Mouse (Mus musculus) left cerebral cortex, adult 11 months (tissue): ENCODE measurements at regions not wholly inside any gene's neighbourhood (a gene's known extent, or its start where the extent isn't known, plus 50 kb on each side); places are given as distances from the start of the nearest gene placed in this dataset.

Experiments used
- DNase-seq: peaks from one replicate; pipeline ENCODE4 v3.0.0; 2022; ENCODE audit warnings: low spot score

DNA sequence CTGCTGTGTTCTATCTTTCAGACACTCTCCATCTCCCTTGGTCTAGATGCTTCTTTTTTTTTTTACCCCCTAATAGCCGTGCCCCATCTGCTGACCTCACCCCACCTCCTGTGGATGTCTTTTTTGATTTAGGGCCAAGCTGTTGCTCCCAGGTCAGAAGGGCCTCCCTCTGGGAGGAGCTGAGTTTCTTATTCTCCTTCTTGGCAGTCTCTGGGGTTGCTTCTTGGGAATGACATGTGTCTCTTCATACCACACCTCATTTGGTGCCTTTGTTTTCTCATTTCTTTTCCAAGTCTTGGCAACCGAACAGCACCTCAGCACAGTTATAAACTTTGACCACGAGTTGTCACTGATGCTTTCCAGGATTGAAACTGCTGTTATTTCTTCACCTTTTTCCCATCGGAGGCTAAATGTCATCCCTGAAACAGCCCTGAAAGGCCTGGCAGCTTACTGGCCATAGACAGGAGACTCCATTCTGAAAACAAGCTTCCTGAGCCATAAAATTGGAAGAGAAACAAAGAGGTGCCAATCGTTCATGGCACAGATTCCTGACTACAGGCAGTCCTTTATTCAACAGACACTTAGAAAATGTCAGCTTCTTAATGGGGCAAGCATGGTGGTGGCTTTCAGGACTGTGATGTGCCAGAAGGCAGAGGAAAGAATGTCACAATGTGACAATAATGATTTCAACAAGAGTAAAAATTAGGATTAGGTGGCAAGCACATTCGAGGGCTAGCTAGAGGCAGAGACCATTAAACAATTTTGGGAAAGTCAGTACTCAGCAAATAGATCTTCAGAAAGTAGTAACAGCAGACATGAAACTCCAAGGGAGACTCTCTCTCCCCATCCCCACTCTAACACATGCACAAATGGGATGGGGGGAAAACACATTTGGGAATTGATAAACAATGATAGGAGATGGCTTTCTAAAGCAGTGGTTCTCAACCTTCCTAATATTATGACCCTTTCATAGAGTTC, 197.1 kb upstream of the Arrdc4 start:
- no peak for DNase-seq

DNA sequence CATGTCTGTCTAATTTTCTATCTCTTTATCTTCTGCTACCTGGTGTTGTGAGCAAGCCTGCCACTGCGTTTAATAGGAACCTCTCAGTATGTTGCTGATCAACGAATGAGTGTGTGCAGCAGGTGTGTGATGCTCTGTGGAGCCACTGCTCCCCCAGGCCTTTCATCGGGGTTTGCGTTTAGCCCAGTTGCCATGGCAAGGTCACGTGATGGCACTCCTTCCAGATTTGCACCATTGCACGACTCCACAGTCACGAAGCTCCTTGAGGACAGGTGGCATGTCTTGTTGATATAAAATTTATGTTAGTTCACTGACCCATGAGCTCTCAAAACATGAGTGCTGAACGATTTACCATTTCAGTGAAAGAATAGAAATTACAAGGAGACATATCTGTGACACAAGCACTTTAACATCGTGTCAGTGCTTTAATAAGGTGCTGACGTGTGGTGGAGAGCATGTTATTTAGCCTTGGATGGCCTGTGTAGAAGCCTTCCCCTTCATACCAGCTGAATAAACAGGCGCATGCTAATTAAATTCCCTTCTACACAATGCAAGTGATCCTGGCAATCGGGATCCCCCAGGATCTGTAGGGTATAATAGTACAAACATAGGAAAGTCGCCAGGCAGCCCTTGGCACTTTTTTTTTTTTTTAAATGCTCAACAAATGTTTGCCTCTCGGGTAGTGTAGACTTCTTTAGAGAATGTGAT, 181.7 kb upstream of the Arrdc4 start:
- DNase-seq = no peak

DNA sequence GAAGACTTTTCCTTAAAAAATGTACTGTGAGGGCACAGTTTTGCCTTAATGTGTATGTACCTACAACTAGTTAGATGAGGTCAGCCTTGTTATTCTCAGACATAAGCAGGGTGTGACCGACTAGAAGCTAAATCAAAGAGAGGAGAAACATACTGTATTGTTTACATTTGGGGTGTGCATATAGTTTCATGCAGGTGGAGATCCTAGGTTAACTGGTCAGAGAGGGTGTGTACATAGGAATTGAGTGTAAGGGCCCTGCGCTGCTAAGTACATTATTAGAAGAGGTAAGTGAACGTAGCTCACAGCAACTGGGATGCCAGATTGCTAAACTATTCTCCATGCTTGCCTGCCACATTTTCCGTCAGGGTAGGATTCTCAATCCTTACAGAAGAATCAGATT, 180.6 kb upstream of the Arrdc4 start:
- DNase-seq = no peak

DNA sequence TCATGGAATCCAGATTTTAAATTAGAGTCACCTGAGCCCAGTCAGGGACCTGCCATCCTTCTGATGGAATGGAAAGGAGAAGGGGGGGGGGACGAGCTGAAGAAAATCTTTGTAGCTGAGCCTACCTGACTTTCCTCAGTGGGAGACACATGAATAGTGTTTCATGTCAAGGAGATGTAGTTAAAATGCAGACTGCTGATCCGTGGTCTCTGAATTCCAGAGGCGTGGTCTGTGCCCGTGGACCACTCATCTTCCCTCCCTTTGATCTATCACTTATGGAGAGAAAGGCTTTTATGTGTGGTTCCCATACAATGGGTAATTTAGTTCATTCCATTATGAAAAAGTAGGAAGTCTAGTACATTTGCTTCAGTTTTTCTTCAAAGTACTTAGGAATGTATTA, 176.6 kb upstream of the Arrdc4 start:
- DNase-seq = no peak

DNA sequence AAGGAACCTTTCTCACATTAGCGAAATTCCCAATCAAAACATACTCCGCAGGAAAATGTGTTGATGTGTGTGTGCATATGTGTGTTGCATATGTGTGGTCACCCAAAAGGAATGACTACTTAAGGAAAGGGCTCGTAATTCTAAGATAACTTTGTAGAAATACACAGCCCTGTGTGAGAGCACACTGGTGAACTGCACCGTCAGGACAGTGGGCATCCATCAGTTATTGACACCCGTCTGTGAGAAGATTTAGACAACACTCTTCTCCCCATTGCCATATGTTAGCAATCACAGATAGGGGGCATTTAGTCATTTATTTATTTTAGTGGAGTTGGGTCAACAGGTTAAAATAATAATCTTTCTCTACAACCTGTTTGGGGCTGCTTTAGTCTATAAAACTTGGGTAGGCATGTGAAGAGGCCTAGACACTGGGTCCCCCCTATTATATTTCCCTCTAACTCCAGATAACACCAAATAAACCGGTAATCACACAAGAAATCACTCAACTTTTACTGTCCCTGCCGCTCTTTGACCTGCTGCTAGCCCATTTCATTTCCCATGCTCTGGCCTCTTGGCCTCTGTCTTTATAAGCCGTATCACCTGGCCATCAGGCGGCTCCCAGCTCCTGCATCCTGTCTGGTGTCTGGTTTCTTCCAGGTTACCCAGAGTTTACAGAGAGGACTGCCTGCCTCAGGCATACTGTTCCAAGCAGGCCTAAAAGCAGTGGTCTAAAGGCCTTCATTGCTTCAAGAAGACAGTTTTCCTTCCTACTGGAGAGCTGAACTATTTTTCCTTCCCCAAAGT, 169.8 kb upstream of the Arrdc4 start:
- DNase-seq = no peak

DNA sequence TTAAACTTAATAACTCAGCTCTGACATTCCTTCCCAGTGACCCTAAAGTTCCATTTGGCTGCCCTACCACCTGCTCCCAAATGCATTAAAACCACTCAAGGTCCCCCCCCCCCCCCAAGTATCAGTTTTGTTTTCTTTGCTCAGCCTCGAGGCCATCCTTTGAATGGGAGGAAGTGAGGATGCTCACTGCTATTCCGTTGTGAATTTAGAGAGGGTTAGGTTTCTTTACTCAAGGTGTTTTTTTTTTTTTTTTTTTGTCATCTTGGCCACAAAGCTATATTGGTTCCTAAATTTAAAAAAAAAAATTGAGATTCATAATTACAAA, 168.8 kb upstream of the Arrdc4 start:
- DNase-seq = no peak

DNA sequence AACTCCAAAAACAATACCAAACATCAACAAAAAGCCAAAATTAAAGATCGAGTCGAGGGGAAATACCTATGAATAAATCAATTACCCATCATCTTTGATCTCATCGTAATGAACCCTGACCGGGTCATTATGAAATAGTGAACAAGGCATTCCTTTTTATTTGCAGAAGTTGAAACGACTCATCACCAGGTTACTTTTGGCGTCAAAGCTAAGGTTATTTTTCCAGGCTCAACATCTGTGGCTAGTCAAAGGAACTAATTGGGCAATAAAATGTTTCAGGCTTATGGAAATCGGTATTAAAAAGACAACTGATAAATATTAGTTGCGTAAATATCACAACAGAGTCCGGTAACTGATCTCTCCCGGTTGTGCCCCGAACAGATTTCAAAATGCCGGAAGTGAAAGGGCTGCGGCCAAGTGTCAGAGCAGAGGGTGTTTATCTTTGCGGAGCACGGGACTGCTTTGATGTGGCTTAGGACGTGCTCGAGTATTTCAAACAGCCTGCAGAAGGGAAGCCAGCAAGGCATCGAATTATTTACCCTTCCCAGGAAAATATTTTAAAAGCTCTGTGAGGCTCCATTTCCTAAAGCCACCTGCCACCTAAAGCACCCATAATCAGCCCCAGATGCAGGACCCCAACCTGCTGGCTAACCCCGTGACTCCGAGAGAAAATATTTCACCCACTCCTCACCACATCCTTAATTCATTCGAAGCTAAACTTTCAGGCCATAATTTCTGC, 168.3 kb upstream of the Arrdc4 start:
- no peak for DNase-seq

DNA sequence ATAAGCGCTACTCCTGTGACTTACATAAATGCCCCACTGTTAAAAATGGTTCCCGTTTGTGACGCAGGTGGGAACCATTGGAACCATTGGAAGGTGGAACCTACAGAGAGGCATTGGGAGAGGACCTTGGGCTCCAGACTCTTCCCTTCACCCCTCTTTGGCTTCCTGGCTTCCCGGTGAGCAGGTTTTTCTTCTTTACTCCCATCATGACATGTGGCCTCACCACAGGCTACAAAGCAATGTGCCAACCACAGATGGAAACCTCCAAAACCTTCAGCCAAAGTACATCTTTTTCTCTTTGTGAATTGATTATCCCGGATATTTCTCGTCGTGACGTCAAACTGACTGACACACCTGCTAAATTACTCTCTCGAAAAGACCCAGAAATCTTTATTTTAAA, 166.9 kb upstream of the Arrdc4 start:
- no peak for DNase-seq

DNA sequence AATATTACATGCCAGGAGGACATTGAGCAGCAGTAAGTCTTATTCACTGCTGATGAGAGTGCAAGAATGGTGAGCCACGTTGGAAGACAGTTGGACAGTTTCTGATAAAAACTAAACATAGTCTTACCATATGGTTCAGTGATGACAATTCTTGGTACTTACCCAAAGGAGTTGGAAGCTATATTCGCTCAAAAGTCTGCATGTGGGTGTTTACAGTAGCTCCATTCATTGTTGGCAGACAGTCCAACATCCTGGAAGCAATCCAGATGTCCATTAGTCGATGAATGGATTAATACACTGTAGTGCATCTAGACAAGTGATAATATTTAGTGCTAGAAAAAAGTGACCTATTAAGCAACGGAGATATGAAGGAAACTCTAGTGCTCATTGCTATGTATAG, 165.3 kb upstream of the Arrdc4 start:
- DNase-seq = peak; percentile 26

DNA sequence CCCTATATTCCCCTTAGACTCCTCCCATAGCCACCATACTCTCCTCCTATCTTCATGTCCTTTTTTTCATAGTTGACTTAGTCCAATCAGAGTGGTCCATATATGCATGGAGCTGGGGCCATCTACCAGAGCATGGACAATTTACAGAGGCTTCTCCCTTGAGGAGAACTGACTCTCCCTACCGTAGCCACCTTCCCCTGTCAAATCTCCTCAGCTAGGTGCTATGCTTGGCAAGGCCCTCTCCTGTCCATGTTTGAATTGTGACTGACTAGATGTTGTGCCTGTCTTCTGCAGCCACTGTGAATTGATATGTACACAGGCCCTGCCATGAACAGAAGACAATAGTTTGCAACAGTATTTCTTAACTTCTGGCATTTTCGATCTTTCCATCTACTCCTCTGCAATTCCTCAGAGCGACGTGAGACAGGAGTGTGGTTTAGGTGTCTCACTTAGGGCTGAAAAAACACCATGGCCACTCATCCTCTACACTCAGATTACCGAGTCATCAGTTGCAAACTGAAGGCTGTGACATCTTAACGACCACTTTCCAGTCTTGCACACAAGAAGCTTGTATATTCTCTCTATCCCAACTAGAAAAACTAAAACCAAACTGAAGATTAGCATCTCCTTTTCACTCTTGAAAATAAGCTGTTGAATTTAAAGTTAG, 163.1 kb upstream of the Arrdc4 start:
- DNase-seq = no peak

DNA sequence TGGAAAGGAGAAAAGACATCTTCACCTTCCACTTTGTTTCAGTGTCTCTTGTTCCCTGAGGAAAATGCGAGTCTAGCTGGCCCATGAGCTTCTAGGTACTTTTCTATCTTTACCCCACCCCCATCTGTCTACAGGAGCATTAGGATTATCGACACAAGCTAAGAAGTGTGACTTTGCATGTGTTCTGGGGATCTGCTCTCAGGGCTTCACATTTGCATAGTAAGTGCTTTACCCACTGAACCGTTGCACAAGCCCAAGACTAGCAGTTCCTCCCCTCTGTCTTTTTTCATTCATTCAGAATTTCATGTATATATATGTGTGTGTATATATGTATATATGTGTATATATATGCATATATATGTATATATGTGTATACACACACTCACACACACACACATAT, 162.5 kb upstream of the Arrdc4 start:
- DNase-seq = no peak

DNA sequence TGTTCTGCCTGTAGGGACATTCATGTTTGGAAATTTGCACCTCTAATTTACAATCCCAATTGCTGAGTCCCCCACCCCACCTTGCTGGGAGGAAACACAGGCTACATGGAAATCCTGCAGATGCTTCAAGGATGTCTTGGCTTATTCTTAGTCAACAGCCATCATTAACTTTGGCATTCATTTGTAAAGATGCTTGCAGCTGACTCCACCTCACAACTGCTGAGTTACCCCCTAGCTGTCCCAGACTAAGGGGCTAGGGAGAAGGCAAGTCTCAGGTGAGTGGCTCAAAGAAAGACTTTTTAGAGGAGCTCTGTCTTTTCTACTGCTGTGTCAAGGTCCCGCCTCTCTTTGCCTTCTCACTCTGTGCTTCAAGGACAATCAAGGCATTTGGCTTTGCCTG, 160.7 kb upstream of the Arrdc4 start:
- DNase-seq = no peak

DNA sequence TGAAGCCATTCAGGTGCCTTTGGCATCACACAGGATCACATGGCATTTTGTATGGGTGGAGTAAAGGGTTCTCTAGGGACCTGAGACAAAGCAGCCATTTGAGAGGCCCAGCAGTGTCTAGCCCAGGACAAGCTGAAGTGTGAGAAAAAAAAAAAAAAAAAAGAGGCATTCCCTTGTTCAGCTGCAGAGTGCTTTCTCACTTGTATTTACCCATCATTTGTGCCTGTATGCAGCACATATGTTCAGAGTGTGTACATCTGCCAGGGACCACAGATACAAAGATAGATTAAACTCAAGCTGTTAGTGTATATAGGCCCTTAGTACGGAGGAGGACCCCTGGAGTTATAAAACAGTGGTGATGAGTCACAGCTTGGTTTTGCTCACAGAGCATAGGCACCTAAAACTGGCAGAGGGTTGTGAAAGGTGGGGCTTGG, 159.4 kb upstream of the Arrdc4 start:
- no peak for DNase-seq

DNA sequence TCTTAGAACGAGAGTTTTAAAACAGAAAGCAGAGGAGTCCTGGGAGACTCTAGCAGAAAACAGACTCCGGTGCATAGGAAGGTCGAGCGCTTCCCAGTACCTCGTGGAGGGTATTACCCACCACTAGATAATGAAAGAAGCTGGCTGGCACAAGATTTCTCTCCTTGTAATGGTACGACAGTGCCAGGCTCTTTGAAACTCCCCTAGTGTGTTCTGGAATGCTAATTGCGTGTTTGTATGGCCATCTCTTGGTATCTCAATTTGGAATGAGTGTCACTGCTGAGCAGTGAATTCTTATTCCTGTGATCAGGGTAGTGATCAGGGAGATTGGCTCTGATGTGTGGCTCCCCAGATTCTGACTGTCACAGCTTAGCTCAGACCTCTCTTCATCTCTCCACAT, 158.8 kb upstream of the Arrdc4 start:
- no peak for DNase-seq

DNA sequence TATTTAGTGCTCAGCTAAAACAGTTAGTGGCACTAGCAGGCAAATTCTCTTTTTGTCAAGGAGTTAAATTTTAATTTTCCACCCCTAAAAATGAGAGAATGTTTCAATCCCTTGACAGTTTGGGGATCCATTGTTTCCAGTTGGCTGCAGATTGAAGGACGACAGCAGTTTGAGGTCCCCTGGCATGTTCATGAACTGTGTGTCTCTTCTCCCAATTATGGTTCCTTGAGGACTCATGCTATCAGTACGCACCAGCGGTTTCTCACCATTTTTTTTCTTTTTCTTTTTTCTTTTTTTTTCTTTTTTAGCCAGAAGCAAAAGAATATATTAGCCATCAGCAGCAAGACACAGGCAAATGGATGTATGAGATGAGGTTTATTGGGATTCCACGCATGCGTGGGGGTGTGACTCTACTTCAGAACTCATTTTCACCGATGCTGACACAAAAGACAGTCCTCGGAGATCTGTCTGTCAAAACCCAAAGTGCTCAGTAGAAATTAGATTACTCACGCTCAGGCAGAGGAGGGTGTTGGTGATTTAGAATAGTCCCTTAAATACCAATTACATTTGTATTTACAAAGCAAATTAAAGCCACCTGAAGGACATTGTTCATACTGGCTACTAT, 157.8 kb upstream of the Arrdc4 start:
- DNase-seq = no peak

DNA sequence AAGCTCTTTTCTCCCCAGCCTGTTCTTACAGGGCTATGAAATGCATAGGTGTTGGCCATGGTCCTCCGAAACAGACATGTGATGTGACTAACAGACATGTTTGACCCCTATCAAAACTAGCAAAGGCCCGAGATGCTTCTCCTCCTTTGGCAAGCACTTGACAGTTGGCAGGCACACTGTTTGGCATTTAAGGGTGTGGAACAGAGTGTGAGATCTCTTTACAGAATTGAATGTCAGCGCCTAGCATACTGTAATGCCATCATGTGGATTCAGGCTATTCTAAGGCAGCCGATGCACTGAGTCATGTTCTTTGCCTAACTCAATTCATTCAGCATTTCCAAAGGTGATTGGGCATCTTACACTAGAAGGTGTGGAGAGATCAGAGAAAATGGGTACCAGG, 156.8 kb upstream of the Arrdc4 start:
- DNase-seq = no peak

DNA sequence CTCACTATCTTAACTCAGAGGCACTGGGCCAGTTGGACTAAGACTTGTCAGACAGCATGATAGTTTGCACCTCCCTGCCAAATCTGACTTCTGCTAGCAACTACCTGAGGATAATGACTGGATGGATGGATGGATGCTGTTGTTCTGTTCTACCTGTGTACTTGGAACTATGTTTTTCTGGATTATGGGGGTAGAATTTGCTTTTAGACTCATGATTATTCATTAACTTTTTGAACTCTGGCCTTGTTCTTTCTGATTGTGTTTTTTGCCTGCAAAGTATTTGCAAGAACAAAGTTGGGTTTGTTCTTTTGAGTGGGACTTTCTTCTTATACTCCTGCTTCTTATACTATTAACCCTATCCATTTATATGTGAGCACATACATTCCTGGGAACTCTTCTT, 137.1 kb upstream of the Arrdc4 start:
- no peak for DNase-seq

DNA sequence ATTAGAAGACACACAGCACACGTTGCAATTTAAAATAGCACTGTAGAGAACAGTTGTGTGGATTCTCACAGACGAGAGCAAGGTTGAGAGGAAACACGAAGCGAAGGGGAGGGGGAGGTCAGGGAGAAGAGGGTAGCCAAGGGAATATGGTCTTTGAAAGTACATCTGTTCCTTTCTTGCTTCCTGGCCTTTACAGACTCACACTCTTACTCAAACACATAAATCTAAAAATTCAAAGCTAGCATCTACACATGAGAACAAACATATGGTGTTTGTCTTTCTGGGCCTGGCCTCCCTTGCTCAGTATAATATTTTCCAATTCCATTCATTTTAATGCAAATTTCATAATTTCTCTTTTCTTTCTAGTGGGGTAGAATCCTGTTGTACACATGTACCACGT, 124.0 kb upstream of the Arrdc4 start:
- DNase-seq = no peak

DNA sequence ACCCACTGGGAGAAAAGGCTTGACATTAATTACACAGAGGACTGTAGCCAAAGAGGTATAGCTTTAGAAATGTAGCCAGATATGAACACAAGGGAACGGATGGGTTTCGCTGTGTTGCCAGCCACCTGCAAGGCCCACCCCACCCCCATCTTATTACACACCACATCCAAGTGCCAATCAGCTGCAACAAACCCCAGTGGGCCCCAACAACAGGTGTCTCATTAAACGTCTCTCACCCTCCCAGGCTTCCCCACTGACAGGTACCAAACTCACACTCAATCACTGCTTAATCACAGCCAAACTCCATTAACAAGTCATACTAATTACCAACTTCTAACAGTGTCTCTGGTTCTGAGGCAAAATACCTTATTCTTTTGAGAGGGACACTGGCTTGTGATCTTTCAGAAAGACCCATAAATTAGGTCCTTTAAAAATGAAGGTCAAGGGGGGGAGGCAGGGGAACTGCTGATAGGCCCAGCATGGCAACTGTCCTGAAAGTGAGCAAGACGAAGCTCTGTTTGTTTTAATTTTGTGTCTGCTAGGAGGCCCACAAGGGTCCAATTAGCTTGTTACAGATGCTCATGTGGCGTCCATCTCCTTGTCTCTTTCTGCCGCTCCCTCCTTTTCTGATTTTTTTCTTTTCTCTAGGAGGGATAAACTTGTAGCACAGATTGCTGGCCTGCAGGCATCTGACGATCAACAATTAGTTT, 115.4 kb upstream of the Arrdc4 start:
- no peak for DNase-seq

DNA sequence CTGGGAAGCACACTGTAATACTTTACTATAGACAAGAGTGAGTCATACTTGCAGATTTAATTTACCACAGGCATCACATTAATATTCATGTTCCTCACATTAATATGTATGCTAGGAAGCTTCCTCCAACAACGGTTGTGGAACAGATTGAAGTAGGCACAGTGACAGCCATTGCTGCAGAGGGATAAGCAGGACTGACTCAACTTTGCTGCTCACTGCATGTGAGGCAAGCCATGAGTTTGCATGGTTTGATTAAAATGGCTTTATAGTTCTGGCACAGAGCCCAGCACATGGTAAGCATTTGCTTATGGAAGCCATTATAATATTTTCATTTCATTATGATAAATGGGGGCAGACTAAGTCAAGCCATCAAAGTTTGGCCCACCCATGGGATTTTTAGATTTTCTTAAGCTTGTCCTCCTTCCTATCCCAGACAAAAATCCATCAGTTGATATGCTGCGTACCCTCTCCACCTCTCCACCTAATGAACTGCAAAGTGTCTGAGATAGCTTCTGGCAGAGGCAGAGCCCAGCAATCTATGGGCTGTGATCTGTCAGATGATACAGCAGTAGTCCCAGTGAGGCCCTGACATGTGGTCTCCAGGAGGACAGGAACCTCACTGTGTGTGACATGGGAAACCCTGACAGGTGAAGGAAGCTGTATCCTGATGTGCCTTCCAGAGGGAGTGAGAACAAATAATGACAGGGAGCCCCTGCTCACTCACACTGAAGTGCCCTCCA, 109.6 kb upstream of the Arrdc4 start:
- DNase-seq = peak; percentile 7
